Mouse (Mus musculus) regulatory T cell (primary cell): Measurements from ENCODE around the gene Fgf4.

Source experiments
- in situ Hi-C: fragments of 300-600 bp; cut with MboI, MseI; formaldehyde crosslinking; loops from one replicate; pipeline ENCODE4 v1.15.1; 2025; ENCODE audit warnings: high pct_unique_total_duplicates

Fgf4 gene

GRCm38 (mm10) chr7:144847067-144847466 lies at the start of gene Fgf4:
TSS of gene Fgf4 (plus strand) at chr7:144847367.
- in situ Hi-C loops = no loop called here

DNA sequence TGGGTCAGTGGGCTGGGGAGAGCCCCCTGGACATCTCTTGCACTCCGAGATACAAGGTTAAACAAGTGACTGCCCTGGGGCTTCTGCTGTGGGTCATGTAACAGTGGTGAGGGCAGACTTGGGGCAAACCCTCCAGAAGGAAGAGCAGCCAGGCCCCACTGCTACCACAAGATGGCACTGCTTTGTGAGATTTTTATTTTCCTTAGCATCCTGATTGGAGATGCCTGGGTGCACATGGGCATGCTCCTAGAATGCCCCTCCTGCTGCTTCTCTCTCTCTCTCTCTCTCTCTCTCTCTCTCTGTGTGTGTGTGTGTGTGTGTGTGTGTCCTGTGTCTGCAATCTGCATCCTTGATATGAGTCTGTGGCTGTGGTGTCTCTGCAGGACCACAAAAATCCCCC lies 48.7 kb upstream of the Fgf4 start:
- in situ Hi-C loops = no loop called here

DNA sequence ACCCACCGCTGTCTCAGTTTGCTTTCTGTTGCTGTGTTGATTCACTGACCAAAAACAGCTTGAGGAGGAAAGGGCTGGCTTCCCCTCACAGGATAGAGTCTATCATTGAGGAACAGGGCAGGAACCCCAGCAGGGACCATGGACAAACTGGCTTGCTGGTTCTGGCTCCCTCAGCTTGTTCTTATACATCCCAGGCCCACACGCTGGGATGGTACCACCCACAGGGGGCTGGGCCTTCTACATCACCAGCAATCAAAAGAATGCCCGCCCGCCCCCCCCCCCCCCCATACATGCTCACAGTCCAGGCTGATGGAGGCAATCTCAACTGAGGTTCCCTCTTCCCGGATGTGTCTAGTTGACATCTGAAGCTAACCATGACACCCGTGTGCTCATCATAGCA lies 40.1 kb upstream of the Fgf4 start:
- in situ Hi-C loops = loop anchor here (10.0 kb wide), 1 partner anchor 1412 kb away; no protein-coding TSS in a partner anchor

DNA sequence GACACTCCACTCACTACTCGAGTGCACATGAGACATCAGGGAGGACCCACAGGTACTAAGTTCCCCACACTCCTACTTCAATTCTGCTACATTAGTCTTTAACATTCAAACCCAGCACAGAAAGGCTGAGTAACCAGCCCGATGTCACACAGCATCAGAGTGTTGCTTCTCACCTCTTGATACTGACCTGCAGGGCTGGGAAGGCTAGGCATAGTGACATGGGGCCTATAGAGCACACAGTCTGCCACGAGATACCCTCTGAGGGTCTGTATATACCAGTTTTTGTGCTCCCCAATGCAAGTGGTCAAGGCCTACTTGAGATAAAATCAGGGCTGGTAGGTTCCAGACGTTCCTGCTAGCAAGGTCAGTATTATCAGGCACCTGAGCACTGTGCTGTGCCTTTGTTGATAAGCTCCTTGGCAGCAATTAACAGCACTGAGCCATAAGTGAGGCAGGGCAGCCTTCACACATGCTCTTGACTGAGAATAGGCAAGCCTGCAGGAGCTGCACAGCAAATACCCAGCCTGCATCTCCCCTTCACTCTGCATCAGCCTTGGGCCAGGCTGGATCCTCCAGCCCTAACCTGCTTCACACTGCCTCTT lies 39.1 kb upstream of the Fgf4 start:
- in situ Hi-C loops = loop anchor here (10.0 kb wide), 1 partner anchor 1413 kb away; no protein-coding TSS in a partner anchor

DNA sequence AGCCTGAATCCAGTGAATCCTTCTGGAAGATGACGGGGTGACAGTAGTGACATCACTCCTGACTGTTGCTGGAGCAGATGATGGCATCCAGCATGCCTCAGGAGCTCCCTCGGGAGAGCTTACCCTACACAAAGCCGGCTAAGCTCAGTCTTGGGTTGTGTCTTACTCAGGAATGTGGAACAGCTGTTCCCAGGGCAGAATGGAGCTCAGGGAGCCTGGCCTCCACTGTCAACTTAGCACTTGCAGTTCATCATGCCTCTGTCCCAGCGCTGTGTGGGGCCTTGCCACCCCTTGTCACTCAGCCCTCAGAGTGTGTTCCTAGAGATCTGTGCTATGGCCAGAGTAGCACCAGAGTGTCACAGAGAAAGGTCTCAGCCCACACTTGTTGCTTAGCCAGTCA lies 35.6 kb upstream of the Fgf4 start:
- in situ Hi-C loops = no loop called here

- in situ Hi-C loops = no loop called here
These were observed 25.3 kb upstream of the Fgf4 start for GRCm38 (mm10) chr7:144821901-144822300.

GRCm38 (mm10) chr7:144823988-144824387 lies 23.2 kb upstream of the Fgf4 start:
- in situ Hi-C loops = no loop called here

DNA sequence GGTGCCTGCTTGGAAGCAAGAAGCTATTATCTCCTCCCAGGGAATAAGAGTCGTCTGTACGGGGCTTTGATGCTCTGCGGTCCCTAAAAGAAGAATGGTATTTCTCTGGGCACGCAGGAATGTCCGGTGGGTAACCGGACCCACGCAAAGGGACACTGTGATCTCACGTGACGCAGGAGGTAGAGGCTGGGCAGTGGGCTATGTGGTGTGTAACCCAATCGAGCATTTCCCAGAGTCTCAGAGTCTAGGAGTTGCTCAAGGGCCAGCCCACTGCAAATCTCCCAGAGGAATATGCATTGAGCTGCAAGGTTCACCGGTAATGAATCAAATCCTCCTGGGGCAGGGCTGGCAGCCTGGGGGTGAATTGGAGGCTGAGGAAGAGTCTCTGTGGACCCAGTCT lies 18.8 kb upstream of the Fgf4 start:
- in situ Hi-C loops = no loop called here

GRCm38 (mm10) chr7:144837891-144838488 lies 9.2 kb upstream of the Fgf4 start, which contains the start of gene Fgf3:
TSS of gene Fgf3 (plus strand) at chr7:144838083.
- in situ Hi-C loops = no loop called here

GRCm38 (mm10) chr7:144838522-144839503 lies 8.4 kb upstream of the Fgf4 start:
- in situ Hi-C loops = no loop called here

DNA sequence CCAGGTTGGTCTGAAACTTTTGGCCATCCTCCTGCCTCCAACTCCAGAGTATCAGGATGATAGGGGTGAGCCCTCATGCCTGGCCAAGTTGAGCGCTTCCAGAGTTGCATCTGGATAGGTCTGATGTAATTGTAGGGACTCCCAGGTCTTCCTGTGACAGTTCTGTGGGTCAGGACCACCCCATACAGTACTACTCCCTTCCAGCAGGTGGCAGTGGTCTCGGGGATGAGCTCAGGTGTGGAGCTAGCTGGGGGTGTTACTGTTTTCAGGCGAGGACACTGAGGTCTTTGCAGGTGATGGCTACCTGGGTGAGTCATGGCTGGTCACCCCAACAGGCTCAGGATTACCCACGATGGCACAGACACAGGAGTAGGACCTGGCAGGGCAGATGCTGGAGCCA lies 1.0 kb upstream of the Fgf4 start:
- in situ Hi-C loops = no loop called here

DNA sequence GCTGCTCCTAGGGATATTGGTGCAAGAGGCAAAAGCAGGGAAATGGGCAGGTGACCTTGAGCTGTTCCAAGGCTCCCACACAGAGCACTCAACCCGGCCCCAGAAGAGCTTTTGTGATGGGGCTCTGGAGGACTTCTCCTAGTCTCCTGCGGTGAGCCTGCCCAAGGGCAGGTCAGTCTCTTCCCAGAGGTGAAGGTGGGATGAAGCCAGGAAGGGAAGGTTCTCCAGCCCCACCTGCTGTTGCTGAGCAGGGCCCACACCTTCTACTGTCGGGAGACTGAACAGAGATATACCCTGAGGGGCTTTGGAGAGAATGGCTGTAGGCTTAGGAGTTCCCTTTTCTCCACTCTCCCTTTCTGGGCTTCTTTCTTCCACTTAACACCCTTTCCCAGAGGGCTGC lies 4.2 kb downstream of the Fgf4 start:
- in situ Hi-C loops = no loop called here

- in situ Hi-C loops = no loop called here
These were observed 7.8 kb downstream of the Fgf4 start for GRCm38 (mm10) chr7:144854966-144855365.

- in situ Hi-C loops = no loop called here
These were observed 10.0 kb downstream of the Fgf4 start for GRCm38 (mm10) chr7:144857158-144857557.

GRCm38 (mm10) chr7:144857826-144858342 lies 10.7 kb downstream of the Fgf4 start:
- in situ Hi-C loops = no loop called here

DNA sequence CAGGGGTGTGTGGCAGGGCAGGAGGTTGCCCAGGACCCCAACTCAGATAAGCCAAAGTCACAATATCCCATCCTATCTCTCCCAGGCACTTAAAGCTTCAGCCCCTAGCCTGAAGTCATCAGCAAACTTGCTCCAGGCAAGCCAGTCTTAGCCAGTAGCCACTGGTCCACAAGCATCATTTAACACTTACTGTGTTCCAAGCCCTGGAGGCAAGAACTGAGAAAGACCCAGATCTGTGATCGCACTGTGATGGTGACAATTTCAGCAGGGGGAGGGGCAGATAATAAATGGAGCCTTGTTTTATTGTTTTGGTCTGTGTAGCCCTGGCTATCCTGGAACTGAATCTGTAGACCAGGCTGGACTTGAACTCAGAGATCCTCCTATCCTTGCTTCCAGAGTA lies 11.5 kb downstream of the Fgf4 start:
- in situ Hi-C loops = no loop called here

DNA sequence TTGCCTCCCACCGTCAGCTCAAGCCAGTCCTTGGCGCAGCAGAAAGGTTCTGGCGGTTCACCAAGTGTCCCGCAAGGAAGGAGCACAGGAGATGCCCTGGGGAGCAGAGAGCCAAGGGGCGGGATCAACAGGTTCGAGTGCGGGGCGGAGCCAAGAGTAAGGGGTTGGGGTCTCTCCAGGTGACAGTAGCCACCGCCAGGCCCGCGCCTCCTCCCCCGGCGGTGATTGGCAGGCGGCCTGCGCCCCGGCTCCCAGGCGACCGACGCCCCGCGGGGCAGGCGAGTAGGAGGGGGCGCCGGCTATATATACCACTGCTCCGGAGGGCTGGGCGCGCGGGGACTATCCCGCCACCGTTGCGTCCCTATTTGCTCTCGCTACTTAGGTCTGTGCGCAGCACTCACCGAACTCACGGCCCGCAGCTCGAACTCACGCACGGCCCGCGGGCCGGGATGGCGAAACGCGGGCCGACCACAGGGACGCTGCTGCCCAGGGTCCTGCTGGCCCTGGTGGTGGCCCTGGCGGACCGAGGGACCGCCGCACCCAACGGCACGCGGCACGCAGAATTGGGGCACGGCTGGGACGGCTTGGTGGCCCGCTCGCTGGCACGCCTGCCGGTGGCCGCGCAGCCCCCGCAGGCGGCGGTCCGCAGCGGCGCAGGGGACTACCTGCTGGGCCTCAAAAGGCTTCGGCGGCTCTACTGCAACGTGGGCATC lies 14.0 kb downstream of the Fgf4 start:
- in situ Hi-C loops = no loop called here

- in situ Hi-C loops = no loop called here
These were observed 14.6 kb downstream of the Fgf4 start for GRCm38 (mm10) chr7:144861769-144862070.

- in situ Hi-C loops = no loop called here
These were observed 15.0 kb downstream of the Fgf4 start for GRCm38 (mm10) chr7:144862126-144862525.

DNA sequence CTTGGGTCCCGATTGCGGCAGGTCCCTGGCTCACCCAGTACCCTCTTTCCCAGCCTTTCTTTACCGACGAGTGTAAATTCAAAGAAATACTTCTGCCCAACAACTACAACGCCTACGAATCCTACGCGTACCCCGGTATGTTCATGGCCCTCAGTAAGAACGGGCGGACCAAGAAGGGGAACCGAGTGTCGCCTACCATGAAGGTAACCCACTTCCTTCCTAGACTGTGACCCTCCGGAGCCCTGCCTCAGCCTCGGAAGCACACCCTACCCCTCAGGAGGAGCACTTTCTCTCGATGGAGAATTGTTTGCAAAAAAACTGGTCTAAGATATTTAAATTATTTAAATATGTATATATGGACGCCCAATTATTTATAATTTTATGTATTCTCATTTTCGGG lies 15.5 kb downstream of the Fgf4 start:
- in situ Hi-C loops = no loop called here

- in situ Hi-C loops = no loop called here
These were observed 16.0 kb downstream of the Fgf4 start for GRCm38 (mm10) chr7:144863196-144863595.
